Mouse (Mus musculus) E14TG2a.4 (cell line): ENCODE results near the gene Hdac6.

Source experiments
- CTCF ChIP-seq: conservative IDR thresholded peaks from 2 replicates; pipeline ENCODE4 v1.5.1; 2014; ENCODE audit warnings: low read length
- NANOG ChIP-seq: IDR thresholded peaks from 2 replicates; pipeline ENCODE4 v1.6.1; 2014; ENCODE audit warnings: borderline replicate concordance, low read length, mixed read lengths
- POU5F1 ChIP-seq: IDR thresholded peaks from 2 replicates; pipeline ENCODE4 v1.6.1; 2014; ENCODE audit warnings: low read length, borderline replicate concordance

GRCm38 (mm10) chrX:7968899-7969298, 21.2 kb upstream of the Hdac6 start:
- TF ChIP-seq CTCF (no peak), POU5F1 (no peak), NANOG (no peak)
